ENCODE assay signal across 16 mouse cellular contexts in genomic region chr4:149968526-149968925, GRCm38 (mm10). TPM values are rescaled to one million over a fixed set of nuclear protein-coding genes. Genes with fewer than 3 reads are reported as not detected.
A peak's percentile ranks its signal among the peaks of the same experiment; 100 is the strongest.
DNase-seq lines count a peak whose midpoint lies in the region; ATAC-seq and TF ChIP-seq lines count a peak whose summit lies in the region.
"Had no signal": no experiment of that assay in that cellular context is flagged by ENCODE, and none has a peak within 500 bp of the region (broad histone marks: within the 10 kb centered on the region; RNA-seq: fewer than 3 reads in every experiment).

No protein-coding gene starts in this region.

- H3K4me3 ChIP-seq in kidney, adult 2 months (ENCODE audit: insufficient read depth, low read depth, low read length) = no peak overlapping the region
- no peak overlapping the region for H3K4me3 ChIP-seq in embryonic facial prominence, embryonic 11.5 days (ENCODE audit: low read depth, low read length)
- H3K4me3 ChIP-seq in limb, embryonic 12.5 days (replicated peaks) = no peak overlapping the region
- H3K4me3 ChIP-seq: midbrain, embryonic 10.5 days had no signal

- H3K27me3 ChIP-seq in kidney, adult 2 months (replicated peaks; ENCODE audit: control insufficient read depth, insufficient read depth, low read length) = no peaks in the 10 kb centered on the region
- H3K27me3 ChIP-seq in embryonic facial prominence, embryonic 11.5 days (ENCODE audit: control insufficient read depth, insufficient read depth, low read length) = no peaks in the 10 kb centered on the region
- no peaks in the 10 kb centered on the region for H3K27me3 ChIP-seq in limb, embryonic 12.5 days

- peak; percentile 60 for DNase-seq in embryo, embryonic 11 days
- DNase-seq in embryo, embryonic 9.5 days (ENCODE audit: extremely low spot score) = no peak
- DNase-seq in kidney, postnatal 10 days = peak; percentile 67
- DNase-seq in kidney, adult 2 months = no peak
- peak; percentile 47 for DNase-seq in embryonic facial prominence, embryonic 11.5 days (ENCODE audit: low spot score)
- DNase-seq in liver = no peak
- no peak for DNase-seq in cerebellum, adult 11 months
- DNase-seq: adrenal gland, postnatal 14 days; cerebellum, adult 8-10 months; gastrocnemius, postnatal 36 days; lung, postnatal 10 days; thymus, postnatal 14 days had no signal

- H3K9ac ChIP-seq in embryonic facial prominence, embryonic 11.5 days (replicated peaks; ENCODE audit: low read length) = 0 out of 2 replicates have a peak overlapping the region, but pooled peaks have one; percentile 23
- peak overlapping the region; percentile 28; the same call in 1 of the 2 replicates for H3K9ac ChIP-seq in limb, embryonic 12.5 days (replicated peaks)
- H3K9ac ChIP-seq: hindbrain, embryonic 14.5 days had no signal

- TF ChIP-seq CTCF in kidney, adult 2 months (conservative IDR thresholded peaks at IDR 0.05; ENCODE audit: insufficient read depth, insufficient read length, low read depth, low read length) = no peak

- 43% methylated on average over 6 of the region's 6 CpGs for WGBS in kidney, adult 2 months
- WGBS in embryonic facial prominence, embryonic 11.5 days = 34% methylated on average over 6 of the region's 6 CpGs
- 15% methylated on average over 6 of the region's 6 CpGs for WGBS in limb, embryonic 12.5 days

- H3K36me3 ChIP-seq in kidney, adult 2 months (ENCODE audit: control insufficient read depth, insufficient read depth, low read length) = no peaks in the 10 kb centered on the region
- H3K36me3 ChIP-seq in embryonic facial prominence, embryonic 11.5 days (replicated peaks; ENCODE audit: control insufficient read depth, insufficient read depth, low read depth, low read length) = no peaks in the 10 kb centered on the region
- H3K36me3 ChIP-seq in limb, embryonic 12.5 days = no peaks in the 10 kb centered on the region
- H3K36me3 ChIP-seq: midbrain, embryonic 10.5 days had no signal

- H3K4me1 ChIP-seq in kidney, adult 2 months (ENCODE audit: control insufficient read depth, insufficient read depth, low read length) = peaks cover 8% of the 10 kb centered on the region; the same call in 1 of the 2 replicates
- peaks cover 11% of the 10 kb centered on the region for H3K4me1 ChIP-seq in embryonic facial prominence, embryonic 11.5 days (ENCODE audit: control insufficient read depth, insufficient read depth, low read length)
- H3K4me1 ChIP-seq in limb, embryonic 12.5 days (replicated peaks) = peaks cover 34% of the 10 kb centered on the region
- H3K4me1 ChIP-seq: midbrain, embryonic 10.5 days had no signal

- no peak overlapping the region for H3K4me2 ChIP-seq in embryonic facial prominence, embryonic 11.5 days (ENCODE audit: low read depth, low read length)
- H3K4me2 ChIP-seq in limb, embryonic 12.5 days = no peak overlapping the region
- H3K4me2 ChIP-seq: hindbrain, embryonic 14.5 days had no signal

- ATAC-seq in embryonic facial prominence, embryonic 11.5 days (replicated peaks; ENCODE audit: insufficient number of reproducible peaks, low FRiP score, low TSS enrichment, low read depth) = no peak
- no peak for ATAC-seq in limb, embryonic 12.5 days (ENCODE audit: insufficient number of reproducible peaks, insufficient read depth, low FRiP score, low TSS enrichment, low read depth)
- ATAC-seq: inflammation-experienced regulatory T-cells, adult 6 months had no signal

- no peak overlapping the region for H3K27ac ChIP-seq in kidney, adult 2 months (ENCODE audit: insufficient read depth, low read depth, low read length)
- no peak overlapping the region for H3K27ac ChIP-seq in embryonic facial prominence, embryonic 11.5 days (replicated peaks; ENCODE audit: low read depth, low read length)
- H3K27ac ChIP-seq in limb, embryonic 12.5 days = peak overlapping the region; percentile 64
- H3K27ac ChIP-seq: hindbrain, embryonic 14.5 days; midbrain, embryonic 10.5 days had no signal

- H3K9me3 ChIP-seq in embryonic facial prominence, embryonic 11.5 days (replicated peaks; ENCODE audit: control insufficient read depth, low read length) = no peaks in the 10 kb centered on the region
- H3K9me3 ChIP-seq in limb, embryonic 12.5 days = no peaks in the 10 kb centered on the region
- H3K9me3 ChIP-seq: midbrain, embryonic 10.5 days had no signal

- no peak for TF ChIP-seq POLR2A in kidney, adult 2 months (IDR thresholded peaks at IDR 0.05; ENCODE audit: low read depth, low read length)

RNA-seq across cellular contexts. Expression of gene Spsb1, which starts 13.7 kb away (rescaled TPM):
- 6.5 and 6.7 TPM in 2 replicates for polyA plus RNA-seq in kidney, adult 2 months (2012; rRNA removed)
- 16.7 and 18.8 TPM in 2 replicates for polyA plus RNA-seq in embryonic facial prominence, embryonic 11.5 days (2014; fragmentation: Nextera tagmentation; extraction: Ambion mirVana)
- 17.7 and 19.1 TPM in 2 replicates for polyA plus RNA-seq in limb, embryonic 12.5 days (2016; fragmentation: Nextera tagmentation; extraction: Ambion mirVana)

RNA-seq across cellular contexts. Expression of gene H6pd, which starts 40.3 kb away (rescaled TPM):
- polyA plus RNA-seq in kidney, adult 2 months (2012; rRNA removed) = 137 and 161 TPM in 2 replicates
- 3.2 and 3.9 TPM in 2 replicates for polyA plus RNA-seq in embryonic facial prominence, embryonic 11.5 days (2014; fragmentation: Nextera tagmentation; extraction: Ambion mirVana)
- 7.0 and 10.0 TPM in 2 replicates for polyA plus RNA-seq in limb, embryonic 12.5 days (2016; fragmentation: Nextera tagmentation; extraction: Ambion mirVana)

Comparison
In these comparisons a context has a peak if more than half of its experiments do, and no peak if none do; other contexts are left out.
1. DNase-seq: peak in embryo, embryonic 11 days (single experiment), kidney, postnatal 10 days (single experiment) and embryonic facial prominence, embryonic 11.5 days (single experiment); none in embryo, embryonic 9.5 days (single experiment), kidney, adult 2 months (single experiment), liver (single experiment) and cerebellum, adult 11 months (single experiment).
2. RNA of gene H6pd, which starts 40.3 kb away (polyA plus RNA-seq): 137 to 161 TPM in kidney, adult 2 months; 7.0 to 10.0 TPM in limb, embryonic 12.5 days and 3.2 to 3.9 TPM in embryonic facial prominence, embryonic 11.5 days; every median in the first group is over 10 times any median in the second.